Mouse (Mus musculus) brain, embryonic 14.5 days (tissue): ENCODE measurements at regions not wholly inside any gene's neighbourhood (a gene's known extent, or its start where the extent isn't known, plus 50 kb on each side); places are given as distances from the start of the nearest gene placed in this dataset.
A peak's percentile ranks its signal among the peaks of the same experiment; 100 is the strongest.

Experiments used
- DNase-seq: peaks from one replicate; pipeline ENCODE4 v3.0.0-alpha.2; 2011; ENCODE audit warnings: low read depth
- CTCF ChIP-seq: fragments of 200-500 bp; IDR thresholded peaks from 2 replicates; pipeline ENCODE4 v1.5.1; 2012; ENCODE audit warnings: inconsistent platforms, mild to moderate bottlenecking, moderate library complexity, borderline replicate concordance; ENCODE audit not compliant: insufficient read depth, insufficient read length; ENCODE audit errors: extremely low read depth
- POLR2A ChIP-seq: fragments of 200-500 bp; IDR thresholded peaks from 2 replicates; pipeline ENCODE4 v1.6.1; 2012; ENCODE audit warnings: mild to moderate bottlenecking, inconsistent platforms, borderline replicate concordance; ENCODE audit not compliant: poor library complexity, insufficient read depth, insufficient read length, severe bottlenecking; ENCODE audit errors: extremely low read depth

- no peak for DNase-seq
- TF ChIP-seq POLR2A = no peak
- no peak for TF ChIP-seq CTCF
Measured at GRCm38 (mm10) chr4:83915871-83916270, 390.5 kb downstream of the Ccdc171 start.

GRCm38 (mm10) chr4:83917009-83917408, 391.7 kb downstream of the Ccdc171 start:
- DNase-seq = no peak
- TF ChIP-seq CTCF = no peak
- TF ChIP-seq POLR2A = no peak

DNA sequence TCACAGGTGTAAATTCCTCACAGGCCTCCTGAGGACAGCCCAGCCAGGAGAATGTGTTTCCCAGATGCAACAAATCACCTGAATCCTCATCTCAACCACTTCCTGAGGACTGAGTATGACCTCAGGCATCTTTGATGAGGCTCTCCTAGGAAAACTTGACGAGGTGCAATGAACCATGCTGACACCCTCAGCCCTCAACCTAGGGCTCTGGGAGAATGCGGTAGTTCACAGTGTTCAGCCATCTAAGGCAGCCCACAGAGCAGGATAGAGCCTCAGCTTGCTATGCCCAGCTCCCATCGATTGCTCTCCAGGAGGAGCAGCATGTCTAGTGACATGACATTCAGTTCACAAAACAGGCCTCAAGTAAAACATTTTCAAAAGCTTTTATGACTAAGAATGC, 392.7 kb downstream of the Ccdc171 start:
- TF ChIP-seq CTCF = no peak
- TF ChIP-seq POLR2A = no peak

DNA sequence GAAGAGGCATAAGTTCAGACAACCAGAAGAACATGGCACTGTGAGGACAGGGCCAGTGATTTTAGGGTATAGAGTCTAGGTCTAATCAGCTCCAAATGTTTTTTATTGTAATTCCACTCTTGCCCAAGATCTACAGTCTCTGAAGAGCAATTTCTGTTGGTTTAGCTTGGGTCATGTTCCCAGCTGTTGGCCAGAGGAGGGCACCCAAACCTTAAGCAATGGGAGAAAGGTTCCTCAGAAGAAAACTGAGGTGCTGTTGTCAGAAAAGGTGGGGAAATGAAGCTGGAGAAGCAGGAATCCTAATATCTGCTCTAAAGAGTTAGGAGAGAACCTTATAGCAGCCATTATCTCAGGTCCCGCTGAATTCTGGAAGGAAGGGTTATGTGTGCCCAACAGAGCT, 393.7 kb downstream of the Ccdc171 start:
- DNase-seq = no peak
- no peak for TF ChIP-seq POLR2A
- TF ChIP-seq CTCF = peak; percentile 0; the same call in 1 of the 2 replicates

More for the DNA sequence above, 392.7 kb downstream of the Ccdc171 start:
- no peak for DNase-seq

- DNase-seq = no peak
- TF ChIP-seq POLR2A = no peak
- peak; percentile 13; the same call in 1 of the 2 replicates for TF ChIP-seq CTCF
Measured at GRCm38 (mm10) chr4:83925118-83925842, 399.9 kb downstream of the Ccdc171 start.

- TF ChIP-seq POLR2A = no peak
- no peak for DNase-seq
Measured at GRCm38 (mm10) chr4:83926195-83926731, 400.9 kb downstream of the Ccdc171 start.

- no peak for TF ChIP-seq POLR2A
- no peak for TF ChIP-seq CTCF
- no peak for DNase-seq
Measured at GRCm38 (mm10) chr4:83931897-83932654, 406.7 kb downstream of the Ccdc171 start.

GRCm38 (mm10) chr4:83941693-83942092, 416.3 kb downstream of the Ccdc171 start:
- DNase-seq = no peak
- TF ChIP-seq POLR2A (no peak), CTCF (no peak)

DNA sequence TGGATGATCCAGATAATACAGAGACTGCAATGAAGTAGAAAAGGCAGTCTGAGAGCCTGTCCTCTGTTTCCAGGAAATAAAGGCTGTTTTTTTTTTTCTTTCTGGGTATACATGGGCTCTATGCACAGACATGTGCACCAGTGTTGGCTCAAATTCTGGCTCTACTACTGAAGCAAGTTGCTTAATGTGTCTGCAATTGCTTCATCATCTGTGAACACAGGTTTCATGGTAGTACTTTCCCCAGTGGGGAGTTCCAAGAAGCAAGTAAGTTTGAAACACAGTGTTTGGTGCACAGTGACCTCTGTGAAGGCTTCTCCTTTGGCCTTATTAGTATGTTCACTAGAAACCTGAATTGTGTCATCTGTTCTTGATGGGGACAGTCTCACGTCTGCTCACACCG, 424.3 kb downstream of the Ccdc171 start:
- no peak for TF ChIP-seq CTCF
- no peak for DNase-seq

DNA sequence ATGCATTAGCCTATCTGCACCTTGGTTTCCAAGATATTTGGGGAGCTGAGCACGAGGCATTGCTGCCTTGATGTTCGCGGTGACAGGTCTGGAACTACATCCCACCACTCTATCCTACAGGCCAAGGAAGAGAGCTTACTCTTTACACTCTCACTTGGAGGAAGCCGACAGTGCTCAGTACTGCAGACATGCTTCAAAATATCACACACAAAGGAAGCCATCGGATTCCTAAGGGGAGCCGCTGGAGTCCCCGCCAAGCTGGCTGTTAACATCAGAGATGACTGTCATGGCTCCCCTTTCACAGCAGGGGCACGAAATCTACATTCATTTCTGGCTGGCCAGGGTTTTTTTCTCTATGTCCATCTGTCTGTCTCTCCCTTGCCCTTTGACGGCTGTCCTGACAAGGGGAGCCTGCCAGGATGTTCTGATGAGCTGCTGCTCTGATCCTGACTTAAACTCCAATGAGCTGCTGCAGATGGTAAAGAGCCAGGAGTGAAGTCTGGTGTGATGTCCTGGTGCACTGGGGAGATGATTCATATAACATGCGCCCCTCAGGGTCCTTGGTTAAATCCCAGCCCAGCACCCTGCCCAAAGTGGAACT, 425.6 kb downstream of the Ccdc171 start:
- TF ChIP-seq POLR2A (no peak), CTCF (no peak)
- DNase-seq = peak; percentile 9

DNA sequence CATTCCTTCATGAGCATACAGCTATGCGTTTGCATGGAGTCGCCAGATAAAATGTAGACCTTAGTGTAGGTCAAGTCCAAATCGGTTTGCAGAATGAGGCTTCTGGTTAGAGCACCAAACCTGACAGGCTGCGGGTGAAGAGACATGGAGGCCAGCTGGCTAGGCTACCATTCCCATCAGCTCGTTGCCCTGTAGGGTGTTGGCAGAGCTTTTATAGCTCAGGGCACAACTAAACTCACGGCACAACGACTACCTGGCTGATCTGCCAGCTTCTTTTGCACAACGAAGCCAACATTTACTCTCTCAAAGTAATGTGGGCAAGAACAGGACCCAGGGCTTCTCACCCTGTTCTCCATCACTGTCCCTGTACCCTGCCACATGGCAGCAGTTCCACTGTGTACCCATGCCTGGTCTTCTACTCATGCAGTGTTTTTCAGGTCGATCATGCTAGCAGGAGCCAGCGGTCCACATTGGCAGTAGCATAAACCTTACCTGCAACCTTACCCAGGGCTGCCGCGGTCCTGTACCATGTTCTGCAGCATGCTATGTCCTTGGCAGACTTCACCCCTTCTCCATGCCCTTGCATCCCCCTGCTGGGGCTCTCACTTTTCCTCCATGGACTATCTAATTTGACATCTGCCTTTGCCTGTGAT, 431.0 kb downstream of the Ccdc171 start:
- no peak for TF ChIP-seq CTCF
- TF ChIP-seq POLR2A = no peak
- DNase-seq = no peak

- no peak for DNase-seq
- TF ChIP-seq POLR2A = no peak
- no peak for TF ChIP-seq CTCF
Measured at GRCm38 (mm10) chr4:83957217-83957692, 431.9 kb downstream of the Ccdc171 start.
